Comparison of ENCODE assay signal across 14 mouse cellular contexts in the genomic region with DNA sequence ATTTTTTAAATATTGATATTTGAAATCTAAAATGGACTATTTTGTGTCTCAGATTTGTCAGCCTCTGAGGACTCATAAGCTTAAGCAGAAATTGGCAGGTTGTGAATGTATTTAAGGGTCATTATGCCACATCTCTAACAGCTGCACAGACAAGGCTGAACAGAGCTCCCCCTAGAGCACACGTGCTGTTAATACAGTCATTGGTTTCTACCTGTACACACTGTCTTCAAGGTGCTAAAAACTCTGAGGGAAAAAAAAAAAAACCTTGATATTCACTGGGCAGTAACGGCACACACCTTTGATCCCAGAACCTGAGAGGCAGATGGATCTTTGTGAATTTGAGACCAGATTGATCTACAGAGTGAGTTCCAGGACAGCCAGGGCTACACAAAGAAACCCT. TPM values are rescaled to one million over a fixed set of nuclear protein-coding genes. Genes with fewer than 3 reads are reported as not detected.
A peak's percentile ranks its signal among the peaks of the same experiment; 100 is the strongest.
DNase-seq lines count a peak whose midpoint lies in the region; ATAC-seq and TF ChIP-seq lines count a peak whose summit lies in the region.
"Had no signal": no experiment of that assay in that cellular context is flagged by ENCODE, and none has a peak within 500 bp of the region (broad histone marks: within the 10 kb centered on the region; RNA-seq: fewer than 3 reads in every experiment).

No protein-coding gene starts in this region.

- ATAC-seq in megakaryocyte progenitor cell, adult 5-6 weeks (replicated peaks; ENCODE audit: poor library complexity): peak; percentile 78

- H3K9ac ChIP-seq in MEL (ENCODE audit: control insufficient read depth, low read depth, low read length, poor library complexity, severe bottlenecking): no peak overlapping the region
- H3K9ac ChIP-seq: embryonic facial prominence, embryonic 15.5 days had no signal

- no peak overlapping the region for H3K27ac ChIP-seq in layer of hippocampus, adult 2 months
- no peak overlapping the region for H3K27ac ChIP-seq in MEL (ENCODE audit: control insufficient read depth, low read depth, low read length)
- H3K27ac ChIP-seq: embryonic facial prominence, embryonic 15.5 days had no signal

- H3K4me3 ChIP-seq in layer of hippocampus, adult 2 months: no peak overlapping the region
- no peak overlapping the region for H3K4me3 ChIP-seq in MEL (ENCODE audit: control insufficient read depth in 1 of 2, insufficient read depth in 1 of 2, low read depth in 2 of 2, low read length in 2 of 2)
- H3K4me3 ChIP-seq: embryonic facial prominence, embryonic 15.5 days; myocyte had no signal

- no peak for TF ChIP-seq POLR2A in MEL (IDR thresholded peaks at IDR 0.05; ENCODE audit: control insufficient read depth in 1 of 2, insufficient read depth in 1 of 2, low read depth in 1 of 2, low read length in 2 of 2, poor library complexity in 1 of 2)

- no peaks in the 10 kb centered on the region for H3K27me3 ChIP-seq in MEL (ENCODE audit: control insufficient read depth in 1 of 2, insufficient read depth in 2 of 2, low read length in 2 of 2)
- H3K27me3 ChIP-seq: embryonic facial prominence, embryonic 15.5 days had no signal

- no peaks in the 10 kb centered on the region for H3K9me3 ChIP-seq in MEL (replicated peaks; ENCODE audit: insufficient read depth, low read length)
- H3K9me3 ChIP-seq: embryonic facial prominence, embryonic 15.5 days had no signal

- H3K4me1 ChIP-seq in MEL (ENCODE audit: control insufficient read depth in 1 of 2, insufficient read depth in 2 of 2, low read length in 2 of 2): peaks cover 1 to 2% of the 10 kb centered on the region in 2 experiments; a peak in 1 of 4 replicates

- peaks cover 0 to 6% of the 10 kb centered on the region in 2 experiments; a peak in 2 of 4 replicates for H3K36me3 ChIP-seq in MEL (ENCODE audit: control insufficient read depth in 1 of 2, insufficient read depth in 2 of 2, low read length in 2 of 2)
- H3K36me3 ChIP-seq: embryonic facial prominence, embryonic 15.5 days had no signal

- peaks cover 4% of the 10 kb centered on the region; the same call in 1 of the 2 replicates for H3K79me2 ChIP-seq in MEL (ENCODE audit: control insufficient read depth, insufficient read depth, low read length, poor library complexity)

- TF ChIP-seq CTCF in layer of hippocampus, adult 2 months (conservative IDR thresholded peaks at IDR 0.05): peak; percentile 70
- TF ChIP-seq CTCF in MEL (IDR thresholded peaks at IDR 0.05 in 2 of 3, conservative IDR thresholded peaks at IDR 0.05 in 1 of 3; ENCODE audit: control insufficient read depth in 1 of 3, insufficient read depth in 1 of 3, low read depth in 2 of 3, low read length in 3 of 3, poor library complexity in 1 of 3, severe bottlenecking in 1 of 3): peak; percentile 49 to 76 (median 72)

- peak; percentile 40 for TF ChIP-seq RAD21 in MEL (IDR thresholded peaks at IDR 0.05; ENCODE audit: low read depth, low read length)

- DNase-seq in layer of hippocampus, adult 2 months (ENCODE audit: low spot score in 2 of 2): no peak
- no peak for DNase-seq in layer of hippocampus, adult 9-11 months
- DNase-seq in B cell, adult 2 months: peak; percentile 34 to 41
- peak; percentile 47 for DNase-seq in MEL (ENCODE audit: low read depth, low spot score)
- DNase-seq in adrenal gland, postnatal 4 days (ENCODE audit: low spot score in 2 of 2): no peak
- no peak for DNase-seq in heart, adult 11 months
- no peak for DNase-seq in urinary bladder, postnatal 14 days (ENCODE audit: low spot score)
- DNase-seq: heart, postnatal 4 days; kidney, postnatal 4 days had no signal

- TF ChIP-seq EP300 in MEL (IDR thresholded peaks at IDR 0.05; ENCODE audit: low read depth in 1 of 2, low read length in 2 of 2): no peak

TF ChIP-seq in MEL, 35 proteins besides CTCF, POLR2A, EP300 and RAD21:
- TF ChIP-seq USF1 (IDR thresholded peaks at IDR 0.05; ENCODE audit: low read depth, low read length): peak; percentile 8; the same call in 1 of the 2 replicates
- peak; percentile 43 for TF ChIP-seq SMC3 (IDR thresholded peaks at IDR 0.05; ENCODE audit: low read depth, low read length)
- TF ChIP-seq MYC (IDR thresholded peaks at IDR 0.05; ENCODE audit: low read depth, low read length): 0 out of 2 replicates have a peak, but pooled peaks have one; percentile 26
- TF ChIP-seq MAX (IDR thresholded peaks at IDR 0.05; ENCODE audit: low read length): peak; percentile 46; the same call in 1 of the 2 replicates
- TF ChIP-seq UBTF (IDR thresholded peaks at IDR 0.05; ENCODE audit: borderline replicate concordance, insufficient read depth, low read depth, low read length): no peak
- TF ChIP-seq TCF12 (IDR thresholded peaks at IDR 0.05; ENCODE audit: low read depth, low read length): no peak

RNA-seq across cellular contexts. Expression of gene Evi5, which starts 15.9 kb away (rescaled TPM):
- 10 to 100 TPM; 63.2 to 70.7 TPM for total RNA-seq in layer of hippocampus, adult 2 months (2021)
- 4.6 and 5.4 TPM in 2 replicates for total RNA-seq in MEL (2012; rRNA removed)
- 1 to 10 TPM in 1 of 2 experiments, not detected in 1; 8.4 TPM for polyA plus RNA-seq in MEL (2012; ENCODE audit: insufficient read depth in 1 of 2, insufficient read length in 2 of 2, low read depth in 1 of 2, low replicate concordance in 2 of 2, missing spikeins in 1 of 2)
- 19.5 and 21.4 TPM in 2 replicates for total RNA-seq in megakaryocyte progenitor cell, adult 5-6 weeks (2015)
- 12.2 and 16.6 TPM in 2 replicates for total RNA-seq in megakaryocyte progenitor cell, adult 5-6 weeks (2017)
- 10 to 100 TPM; 69.9 to 75.1 TPM for total RNA-seq in adrenal gland, postnatal 4 days (2021)

RNA-seq across cellular contexts. Expression of gene Ube2d2b, which starts 29.1 kb away (rescaled TPM):
- total RNA-seq in layer of hippocampus, adult 2 months (2021): not detected
- total RNA-seq in MEL (2012; rRNA removed): not detected in 2 replicates
- polyA plus RNA-seq in MEL (2012; ENCODE audit: insufficient read depth in 1 of 2, insufficient read length in 2 of 2, low read depth in 1 of 2, low replicate concordance in 2 of 2, missing spikeins in 1 of 2): under 1 TPM in 1 of 2 experiments, not detected in 1; 0.08 TPM
- total RNA-seq in megakaryocyte progenitor cell, adult 5-6 weeks (2015): not detected in 2 replicates
- total RNA-seq in megakaryocyte progenitor cell, adult 5-6 weeks (2017): not detected in 2 replicates
- not detected for total RNA-seq in adrenal gland, postnatal 4 days (2021)
- total RNA-seq: gastrocnemius, adult 8-10 months; heart, postnatal 4 days had no signal
- polyA plus RNA-seq: limb, embryonic 14.5 days had no signal

RNA-seq across cellular contexts. Expression of gene Rpl5, which starts 41.3 kb away (rescaled TPM):
- total RNA-seq in layer of hippocampus, adult 2 months (2021): 10 to 100 TPM; 66.6 to 68.7 TPM
- 533 and 601 TPM in 2 replicates for total RNA-seq in MEL (2012; rRNA removed)
- 10 to 100 TPM in 1 of 2 experiments, not detected in 1; 43.2 TPM for polyA plus RNA-seq in MEL (2012; ENCODE audit: insufficient read depth in 1 of 2, insufficient read length in 2 of 2, low read depth in 1 of 2, low replicate concordance in 2 of 2, missing spikeins in 1 of 2)
- total RNA-seq in megakaryocyte progenitor cell, adult 5-6 weeks (2015): 475 and 483 TPM in 2 replicates
- total RNA-seq in megakaryocyte progenitor cell, adult 5-6 weeks (2017): 228 and 280 TPM in 2 replicates
- total RNA-seq in adrenal gland, postnatal 4 days (2021): 100 to 1,000 TPM; 110 to 113 TPM

Comparison
In these comparisons a context has a peak if more than half of its experiments do, and no peak if none do; other contexts are left out.
1. DNase-seq: peak in B cell, adult 2 months (2 of 2) and MEL (single experiment); none in layer of hippocampus, adult 2 months (0 of 2), layer of hippocampus, adult 9-11 months (single experiment), adrenal gland, postnatal 4 days (0 of 2), heart, adult 11 months (single experiment) and urinary bladder, postnatal 14 days (single experiment).